7 mouse cellular contexts compared by ENCODE assay signal in genomic region chr17:83973461-83974350, GRCm38 (mm10).
A peak's percentile ranks its signal among the peaks of the same experiment; 100 is the strongest.
DNase-seq lines count a peak whose midpoint lies in the region; ATAC-seq and TF ChIP-seq lines count a peak whose summit lies in the region.

No protein-coding gene starts in this region.

- H3K4me2 ChIP-seq in midbrain, postnatal 0 days (ENCODE audit: low read depth, low read length, poor library complexity, severe bottlenecking) = no peak overlapping the region

- H3K4me1 ChIP-seq in midbrain, postnatal 0 days (ENCODE audit: insufficient read depth, low read length) = no peaks in the 10 kb centered on the region

- intact Hi-C loops in left cerebral cortex, postnatal 4 days (cut with DNase I) = loop anchor here (10.0 kb wide), 1 partner anchor 411 kb away; no protein-coding TSS in a partner anchor
- intact Hi-C loops in gastrocnemius, postnatal 36 days (cut with DNase I) = loop anchor here (2.0 kb wide), 1 partner anchor 215 kb away; no protein-coding TSS in a partner anchor

- 51% methylated on average over 18 of the region's 18 CpGs for WGBS in midbrain, postnatal 0 days

- no peak overlapping the region for H3K4me3 ChIP-seq in midbrain, postnatal 0 days (ENCODE audit: low read depth, low read length)

- no peaks in the 10 kb centered on the region for H3K9me3 ChIP-seq in midbrain, postnatal 0 days (ENCODE audit: low read length)

- TF ChIP-seq CTCF in midbrain, postnatal 0 days (IDR thresholded peaks at IDR 0.05) = peak; percentile 67

- no peaks in the 10 kb centered on the region for H3K36me3 ChIP-seq in midbrain, postnatal 0 days (ENCODE audit: insufficient read depth, low read length)

- ATAC-seq in midbrain, postnatal 0 days (ENCODE audit: low FRiP score) = no peak

- H3K9ac ChIP-seq in midbrain, postnatal 0 days (replicated peaks; ENCODE audit: low read length, poor library complexity, severe bottlenecking) = no peak overlapping the region

- DNase-seq in right cerebral cortex, adult 2 months (ENCODE audit: low spot score in 2 of 2) = peak; percentile 41 to 51
- DNase-seq in right cerebral cortex, postnatal 36 days (ENCODE audit: low spot score in 2 of 2) = no peak
- DNase-seq in adipocyte (ENCODE audit: low spot score) = peak; percentile 87
- peak; percentile 74 to 87 for DNase-seq in heart, adult 18-20 months
- peak; percentile 49 for DNase-seq in left cerebral cortex, postnatal 4 days
- peak; percentile 46 for DNase-seq in midbrain, postnatal 0 days (ENCODE audit: low spot score)
- no peak for DNase-seq in gastrocnemius, postnatal 36 days

- H3K27me3 ChIP-seq in midbrain, postnatal 0 days (ENCODE audit: insufficient read depth, low read length) = no peaks in the 10 kb centered on the region

- H3K27ac ChIP-seq in midbrain, postnatal 0 days (ENCODE audit: low read depth, low read length) = no peak overlapping the region

Comparison
In these comparisons a context has a peak if more than half of its experiments do, and no peak if none do; other contexts are left out.
1. DNase-seq: peak in right cerebral cortex, adult 2 months (2 of 2), adipocyte (single experiment), heart, adult 18-20 months (2 of 2), left cerebral cortex, postnatal 4 days (single experiment) and midbrain, postnatal 0 days (single experiment); none in right cerebral cortex, postnatal 36 days (0 of 2) and gastrocnemius, postnatal 36 days (0 of 2).